Mouse (Mus musculus) MN1 (cell line): ENCODE measurements around the gene Nrg4.

Experiments
- DNase-seq: peaks from one replicate; pipeline ENCODE4 v3.0.0-alpha.2; 2016; ENCODE audit warnings: low spot score

Gene Nrg4

DNA sequence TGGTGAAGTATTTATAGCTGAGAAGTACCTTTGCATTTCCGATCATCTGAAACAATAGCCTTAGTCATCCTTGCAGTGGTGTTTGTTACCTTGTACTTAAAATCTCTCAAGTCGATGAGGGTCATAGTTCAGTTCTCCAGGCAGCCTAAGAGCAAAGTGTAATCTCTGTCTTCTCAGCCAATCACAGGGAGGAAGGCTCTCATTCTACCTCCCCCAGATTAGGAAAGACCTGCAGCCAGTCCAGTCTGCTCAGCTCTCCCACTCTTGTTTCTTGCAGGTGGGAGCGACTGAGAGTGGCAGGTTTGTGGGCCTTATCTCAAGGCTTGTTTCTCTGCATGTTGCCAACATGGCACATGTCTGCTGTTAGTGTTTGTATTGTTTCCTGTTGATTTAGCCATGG lies 111.6 kb downstream of the Nrg4 start:
- DNase-seq: no peak

GRCm38 (mm10) chr9:55213396-55213795 lies 113.2 kb downstream of the Nrg4 start:
- DNase-seq: no peak

DNA sequence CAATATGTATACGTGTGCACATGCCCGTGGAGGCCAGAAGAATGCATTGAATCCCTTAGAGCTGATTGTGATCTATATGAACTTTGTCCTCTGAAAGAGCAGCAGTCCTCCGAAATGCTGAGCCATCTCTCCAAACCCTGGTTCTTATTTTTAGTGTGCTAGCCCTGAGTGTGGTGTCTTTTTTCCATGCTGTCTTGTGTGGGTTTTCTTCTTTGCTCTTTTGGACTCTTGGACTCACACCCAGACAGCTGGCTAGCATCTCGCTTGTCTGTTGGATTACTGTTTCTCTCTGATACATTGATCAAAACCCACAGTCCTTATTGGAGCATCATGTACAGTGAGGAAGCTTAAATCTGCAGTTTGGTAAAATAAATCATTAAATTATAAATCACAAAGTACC lies 115.0 kb downstream of the Nrg4 start:
- DNase-seq: no peak

DNA sequence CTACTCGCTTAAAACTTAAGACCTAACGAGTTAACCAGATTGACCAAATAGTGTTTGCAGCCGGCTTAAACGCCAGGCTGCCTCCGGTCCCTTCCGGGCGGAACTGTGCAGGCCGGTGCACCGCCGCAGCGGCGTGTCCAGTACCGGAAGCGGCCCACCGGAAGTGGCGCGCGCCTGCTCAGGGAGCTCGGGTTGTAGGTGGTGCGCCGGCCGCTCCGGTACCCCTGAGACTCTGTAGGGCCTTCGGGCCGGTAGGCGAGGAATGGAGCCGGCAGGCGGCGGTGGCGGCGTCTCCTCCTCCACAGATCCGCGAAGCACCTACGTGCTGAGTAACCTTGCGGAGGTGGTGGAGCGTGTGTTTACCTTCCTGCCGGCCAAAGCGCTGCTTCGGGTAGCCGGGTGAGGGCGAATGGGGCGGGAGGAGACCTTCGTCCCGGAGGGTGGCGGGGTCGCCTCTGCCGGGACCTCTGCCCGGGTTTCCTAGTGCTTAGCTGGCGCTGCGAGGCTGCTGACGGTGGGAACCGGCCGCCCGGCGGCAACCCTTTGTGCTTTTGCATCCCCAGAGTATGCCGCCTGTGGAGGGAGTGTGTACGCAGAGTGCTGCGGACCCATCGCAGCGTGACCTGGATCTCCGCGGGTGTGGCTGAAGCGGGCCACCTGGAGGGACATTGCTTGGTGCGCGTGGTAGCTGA lies 117.7 kb downstream of the Nrg4 start, which contains the start of gene Fbxo22:
TSS of gene Fbxo22 (plus strand) at position 136 of the 692 bp plus-strand sequence.
- peak; percentile 91 for DNase-seq

GRCm38 (mm10) chr9:55208458-55208789 lies 118.2 kb downstream of the Nrg4 start:
- no peak for DNase-seq

GRCm38 (mm10) chr9:55199348-55199747 lies 127.3 kb downstream of the Nrg4 start:
- DNase-seq: peak; percentile 40

- no peak for DNase-seq
Observed at GRCm38 (mm10) chr9:55198260-55198659, 128.4 kb downstream of the Nrg4 start.

DNA sequence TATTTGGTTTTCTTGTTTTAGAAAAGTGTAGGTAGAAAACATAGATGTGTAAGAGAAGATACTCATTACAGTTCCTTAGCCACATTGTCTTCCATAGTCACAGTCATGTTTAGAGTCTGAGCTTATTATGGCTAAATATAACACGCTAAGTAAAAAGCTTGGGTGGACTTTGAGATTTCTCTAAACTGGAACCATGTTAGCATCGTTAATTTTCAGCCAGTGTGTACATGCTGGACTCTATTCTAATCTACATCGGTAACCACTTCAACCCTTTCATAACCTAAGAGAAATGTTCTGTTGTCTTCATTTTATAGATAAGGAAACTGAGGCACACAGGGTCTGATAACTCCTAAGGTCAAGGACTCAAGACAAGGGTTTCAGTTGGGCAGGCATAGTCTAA lies 130.8 kb downstream of the Nrg4 start:
- DNase-seq: no peak

DNA sequence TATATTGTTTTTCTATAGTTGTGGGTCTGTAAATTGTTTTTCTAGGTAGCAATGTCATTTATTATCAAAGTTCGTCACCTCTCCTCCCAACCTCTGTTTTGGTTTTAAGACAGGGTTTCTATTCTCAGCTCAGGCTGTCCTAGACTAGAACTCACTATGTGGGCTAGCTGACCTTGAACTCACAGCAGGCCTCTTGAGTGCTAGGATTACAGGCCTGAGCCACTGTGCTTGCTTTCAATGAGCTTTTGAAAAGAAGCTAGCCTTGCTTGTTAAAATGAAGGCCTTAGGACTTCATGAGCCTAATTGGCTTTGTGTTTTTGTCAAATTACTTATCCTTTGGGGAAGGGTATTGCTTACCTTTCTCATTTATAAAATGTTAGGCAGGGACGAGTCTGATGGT lies 152.4 kb downstream of the Nrg4 start:
- DNase-seq: no peak

GRCm38 (mm10) chr9:55172195-55172685 lies 154.4 kb downstream of the Nrg4 start:
- no peak for DNase-seq

DNA sequence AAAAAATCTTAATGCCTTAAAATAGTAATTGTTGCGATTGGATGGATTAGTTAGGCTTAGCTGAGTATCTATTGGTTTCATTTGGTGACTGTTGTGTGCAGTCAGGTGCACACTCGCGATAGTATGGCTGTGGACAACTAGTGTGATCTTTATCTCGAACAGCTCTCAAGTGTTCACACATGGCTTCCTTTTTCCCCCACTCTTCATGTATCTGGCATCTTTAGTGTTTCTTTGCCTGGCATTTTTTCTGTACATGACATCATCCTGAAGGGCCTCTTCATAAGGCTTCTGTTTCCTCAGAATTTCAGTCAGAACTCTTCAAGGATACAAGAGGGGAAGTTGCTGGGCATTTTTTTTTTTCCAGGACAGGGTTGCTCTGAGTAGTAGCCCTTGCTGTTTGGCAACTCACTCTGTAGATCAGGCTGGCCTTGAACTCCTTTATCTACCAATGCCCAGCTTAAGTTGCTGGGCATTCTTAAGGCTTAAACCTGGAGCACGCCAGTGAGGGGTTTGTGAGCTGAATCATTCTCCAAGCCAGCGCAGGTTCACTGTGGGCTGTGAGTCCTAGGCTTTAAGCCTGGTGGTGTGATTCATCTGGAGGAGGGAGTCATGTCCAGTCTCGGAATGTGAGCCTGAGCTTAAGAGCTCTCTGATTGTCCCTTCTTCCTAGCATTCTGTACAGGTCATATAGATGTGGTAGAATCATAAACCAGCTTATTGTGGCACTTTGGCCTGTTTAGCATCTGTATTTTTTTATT lies 155.8 kb downstream of the Nrg4 start:
- DNase-seq: peak; percentile 68
